Mouse (Mus musculus): ENCODE measurements around the gene Pla2g12b. TPM values are rescaled to one million over a fixed set of nuclear protein-coding genes. Genes with fewer than 3 reads are reported as not detected.

The Pla2g12b gene
- polyA plus RNA-seq, 1 experiment, result not detected

- Histone ChIP-seq H3K4me3 (ENCODE audit: insufficient read depth, low read length) (no peak overlapping the region), H3K4me1 (ENCODE audit: control insufficient read depth, insufficient read depth, low read length) (no peaks in the 10 kb centered on the region), H3K27ac (ENCODE audit: insufficient read depth, low read length) (no peak overlapping the region)
- TF ChIP-seq CTCF (IDR thresholded peaks at IDR 0.05; ENCODE audit: extremely low read depth, insufficient read depth, low read length) (no peak), POLR2A (IDR thresholded peaks at IDR 0.05; ENCODE audit: extremely low read depth, insufficient read depth, low read length) (no peak)
Observed at GRCm38 (mm10) chr10:59447546-59447945, 44.1 kb downstream of the Pla2g12b start.

- Histone ChIP-seq H3K27ac (ENCODE audit: insufficient read depth, low read length) (no peak overlapping the region), H3K4me3 (ENCODE audit: insufficient read depth, low read length) (no peak overlapping the region), H3K4me1 (ENCODE audit: control insufficient read depth, insufficient read depth, low read length) (no peaks in the 10 kb centered on the region)
- TF ChIP-seq CTCF (IDR thresholded peaks at IDR 0.05; ENCODE audit: extremely low read depth, insufficient read depth, low read length) (peak; percentile 48; the same call in 1 of the 2 replicates), POLR2A (IDR thresholded peaks at IDR 0.05; ENCODE audit: extremely low read depth, insufficient read depth, low read length) (no peak)
Observed at GRCm38 (mm10) chr10:59451839-59452238, 48.4 kb downstream of the Pla2g12b start.

GRCm38 (mm10) chr10:59454631-59455030, 51.2 kb downstream of the Pla2g12b start:
- H3K27ac ChIP-seq (ENCODE audit: insufficient read depth, low read length), result no peak overlapping the region
- TF ChIP-seq CTCF (IDR thresholded peaks at IDR 0.05; ENCODE audit: extremely low read depth, insufficient read depth, low read length) (no peak), POLR2A (IDR thresholded peaks at IDR 0.05; ENCODE audit: extremely low read depth, insufficient read depth, low read length) (no peak)
- H3K4me1 ChIP-seq (ENCODE audit: control insufficient read depth, insufficient read depth, low read length), result no peaks in the 10 kb centered on the region
- no peak overlapping the region for H3K4me3 ChIP-seq (ENCODE audit: insufficient read depth, low read length)

GRCm38 (mm10) chr10:59459767-59460166, 56.3 kb downstream of the Pla2g12b start:
- H3K4me1 ChIP-seq (ENCODE audit: control insufficient read depth, insufficient read depth, low read length), result no peaks in the 10 kb centered on the region
- H3K27ac ChIP-seq (ENCODE audit: insufficient read depth, low read length), result no peak overlapping the region
- TF ChIP-seq POLR2A (IDR thresholded peaks at IDR 0.05; ENCODE audit: extremely low read depth, insufficient read depth, low read length), result no peak
- TF ChIP-seq CTCF (IDR thresholded peaks at IDR 0.05; ENCODE audit: extremely low read depth, insufficient read depth, low read length), result no peak
- no peak overlapping the region for H3K4me3 ChIP-seq (ENCODE audit: insufficient read depth, low read length)

GRCm38 (mm10) chr10:59462307-59462706, 58.8 kb downstream of the Pla2g12b start:
- TF ChIP-seq CTCF (IDR thresholded peaks at IDR 0.05; ENCODE audit: extremely low read depth, insufficient read depth, low read length) (no peak), POLR2A (IDR thresholded peaks at IDR 0.05; ENCODE audit: extremely low read depth, insufficient read depth, low read length) (no peak)

GRCm38 (mm10) chr10:59465546-59465945, 62.1 kb downstream of the Pla2g12b start:
- no peak overlapping the region for H3K27ac ChIP-seq (ENCODE audit: insufficient read depth, low read length)
- H3K4me1 ChIP-seq (ENCODE audit: control insufficient read depth, insufficient read depth, low read length), result no peaks in the 10 kb centered on the region
- no peak overlapping the region for H3K4me3 ChIP-seq (ENCODE audit: insufficient read depth, low read length)
- TF ChIP-seq CTCF (IDR thresholded peaks at IDR 0.05; ENCODE audit: extremely low read depth, insufficient read depth, low read length) (no peak), POLR2A (IDR thresholded peaks at IDR 0.05; ENCODE audit: extremely low read depth, insufficient read depth, low read length) (no peak)

More at GRCm38 (mm10) chr10:59462307-59462706, 58.8 kb downstream of the Pla2g12b start:
- no peaks in the 10 kb centered on the region for H3K4me1 ChIP-seq (ENCODE audit: control insufficient read depth, insufficient read depth, low read length)
- H3K4me3 ChIP-seq (ENCODE audit: insufficient read depth, low read length), result no peak overlapping the region
- no peak overlapping the region for H3K27ac ChIP-seq (ENCODE audit: insufficient read depth, low read length)

- no peaks in the 10 kb centered on the region for H3K4me1 ChIP-seq (ENCODE audit: control insufficient read depth, insufficient read depth, low read length)
- TF ChIP-seq POLR2A (IDR thresholded peaks at IDR 0.05; ENCODE audit: extremely low read depth, insufficient read depth, low read length) (no peak), CTCF (IDR thresholded peaks at IDR 0.05; ENCODE audit: extremely low read depth, insufficient read depth, low read length) (no peak)
- H3K4me3 ChIP-seq (ENCODE audit: insufficient read depth, low read length), result no peak overlapping the region
- H3K27ac ChIP-seq (ENCODE audit: insufficient read depth, low read length), result no peak overlapping the region
Observed at GRCm38 (mm10) chr10:59466626-59467025, 63.2 kb downstream of the Pla2g12b start.

- Histone ChIP-seq H3K4me3 (ENCODE audit: insufficient read depth, low read length) (no peak overlapping the region), H3K27ac (ENCODE audit: insufficient read depth, low read length) (no peak overlapping the region), H3K4me1 (ENCODE audit: control insufficient read depth, insufficient read depth, low read length) (no peaks in the 10 kb centered on the region)
- TF ChIP-seq POLR2A (IDR thresholded peaks at IDR 0.05; ENCODE audit: extremely low read depth, insufficient read depth, low read length) (no peak), CTCF (IDR thresholded peaks at IDR 0.05; ENCODE audit: extremely low read depth, insufficient read depth, low read length) (no peak)
Observed at GRCm38 (mm10) chr10:59467297-59467696, 63.8 kb downstream of the Pla2g12b start.

GRCm38 (mm10) chr10:59470451-59470850, 67.0 kb downstream of the Pla2g12b start:
- Histone ChIP-seq H3K4me3 (ENCODE audit: insufficient read depth, low read length) (no peak overlapping the region), H3K27ac (ENCODE audit: insufficient read depth, low read length) (no peak overlapping the region), H3K4me1 (ENCODE audit: control insufficient read depth, insufficient read depth, low read length) (no peaks in the 10 kb centered on the region)
- TF ChIP-seq CTCF (IDR thresholded peaks at IDR 0.05; ENCODE audit: extremely low read depth, insufficient read depth, low read length) (no peak), POLR2A (IDR thresholded peaks at IDR 0.05; ENCODE audit: extremely low read depth, insufficient read depth, low read length) (no peak)

Other genes starting within 250 kb of the Pla2g12b start
- 7.4 and 7.7 TPM in 2 replicates for gene Sept10, start 181.8 kb upstream of the Pla2g12b start, polyA plus RNA-seq (2012; rRNA removed)
- 4.4 and 5.0 TPM in 2 replicates for gene Sowahc, start 181.7 kb upstream of the Pla2g12b start, polyA plus RNA-seq (2012; rRNA removed)
- gene P4ha1, start 80.4 kb upstream of the Pla2g12b start, polyA plus RNA-seq (2012; rRNA removed), result 27.9 and 31.3 TPM in 2 replicates
- gene Gm10273, start 8.0 kb upstream of the Pla2g12b start, polyA plus RNA-seq (2012; rRNA removed), result 15.8 and 18.4 TPM in 2 replicates
- gene Oit3, start 38.1 kb downstream of the Pla2g12b start, polyA plus RNA-seq (2012; rRNA removed), result 0.10 and 0.13 TPM in 2 replicates
- gene Gm10322, start 212.4 kb downstream of the Pla2g12b start, polyA plus RNA-seq (2012; rRNA removed), result not detected in 2 replicates
- 21.2 and 21.5 TPM in 2 replicates for gene Mcu, start 213.0 kb downstream of the Pla2g12b start, polyA plus RNA-seq (2012; rRNA removed)